Mouse (Mus musculus) cerebellum, postnatal 10 days (tissue): ENCODE data around the gene Pcsk2.

Source experiments
- DNase-seq, 2 experiments: peaks; one replicate each; pipeline ENCODE4 v3.0.0; 2021; ENCODE audit warnings: mixed read lengths in 2 of 2

Pcsk2 gene

DNA sequence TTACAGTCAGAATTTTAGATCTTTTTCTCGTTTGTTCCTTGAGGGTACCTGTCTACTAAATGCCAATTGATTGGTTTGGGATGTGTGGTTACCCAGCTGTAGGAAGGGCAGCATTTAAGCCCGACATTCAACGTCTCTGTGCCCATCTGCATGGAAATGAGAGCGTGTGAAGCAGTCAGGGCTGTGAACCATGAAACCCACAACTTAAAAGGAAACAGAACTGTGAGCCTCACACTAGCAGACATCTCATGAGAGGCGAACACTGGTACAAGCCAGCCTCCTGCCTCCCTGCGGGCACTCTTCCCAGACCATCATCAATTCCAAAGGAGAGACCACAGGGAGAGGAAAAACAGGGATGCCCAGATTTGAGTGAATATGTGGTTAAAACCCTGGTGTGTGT lies 294.9 kb downstream of the Pcsk2 start:
- DNase-seq = peak; percentile 48 to 51

DNA sequence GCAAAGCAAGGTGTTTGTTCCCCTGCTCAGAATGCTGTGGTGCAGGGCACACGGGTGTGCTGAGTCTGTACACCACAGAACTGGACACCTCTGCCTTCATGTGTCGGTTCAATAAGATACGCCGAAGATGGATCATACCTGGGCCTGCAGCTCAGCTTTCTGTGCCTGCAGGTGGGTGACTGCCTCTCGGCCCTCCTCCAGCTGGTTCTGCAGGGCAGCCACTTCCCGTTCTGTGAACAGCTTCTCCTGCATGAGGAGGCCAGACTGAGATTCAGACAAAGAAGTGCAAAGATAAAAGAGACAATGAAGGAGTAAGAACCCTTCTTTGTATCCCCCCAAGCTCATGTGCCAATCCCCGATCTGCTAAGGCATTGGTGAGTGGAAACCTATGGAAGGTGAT lies 295.6 kb downstream of the Pcsk2 start:
- no peak for DNase-seq

- DNase-seq = no peak
Measured at GRCm38 (mm10) chr2:143844779-143845178, 298.8 kb downstream of the Pcsk2 start.

DNA sequence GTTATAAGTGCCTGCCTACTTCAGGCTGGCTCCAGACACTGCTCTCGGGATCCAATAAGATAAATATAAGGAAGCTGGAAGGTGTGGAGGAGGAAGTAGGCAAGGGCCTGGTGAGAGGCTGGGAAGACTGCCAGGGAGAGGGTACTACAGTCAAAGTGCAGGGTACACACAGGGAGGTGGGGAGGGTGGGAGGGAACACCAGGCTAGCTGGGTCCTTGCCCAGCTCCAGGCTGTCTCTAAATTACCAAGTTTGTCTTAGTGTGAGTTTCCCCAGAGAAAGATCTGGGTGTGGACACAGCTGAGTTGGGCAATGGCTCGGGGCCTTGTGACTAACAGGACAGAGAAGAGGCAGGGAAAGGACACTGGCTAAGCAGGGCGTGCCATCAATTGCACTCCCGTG lies 300.8 kb downstream of the Pcsk2 start:
- peak in 1 of 2 experiments; percentile 41 for DNase-seq

DNA sequence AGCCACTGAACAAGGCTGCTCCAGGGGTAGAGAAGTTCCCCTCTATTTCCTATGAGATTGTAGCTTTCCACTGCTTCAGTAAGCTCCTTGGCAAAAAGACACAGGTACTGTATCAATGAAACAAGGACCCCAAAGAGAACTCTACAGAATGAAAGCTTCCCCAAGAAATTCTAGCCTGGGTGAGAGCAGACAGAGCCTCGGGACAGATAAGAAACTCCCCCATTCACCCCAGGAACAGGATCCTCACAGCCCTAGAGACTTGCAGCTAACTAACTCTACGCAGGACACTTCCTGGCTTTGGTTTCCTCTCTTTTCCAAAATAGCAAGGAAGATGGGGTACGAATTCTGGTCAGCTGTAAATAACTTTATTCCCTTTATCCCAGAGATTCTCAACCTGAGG lies 301.3 kb downstream of the Pcsk2 start:
- no peak for DNase-seq

DNA sequence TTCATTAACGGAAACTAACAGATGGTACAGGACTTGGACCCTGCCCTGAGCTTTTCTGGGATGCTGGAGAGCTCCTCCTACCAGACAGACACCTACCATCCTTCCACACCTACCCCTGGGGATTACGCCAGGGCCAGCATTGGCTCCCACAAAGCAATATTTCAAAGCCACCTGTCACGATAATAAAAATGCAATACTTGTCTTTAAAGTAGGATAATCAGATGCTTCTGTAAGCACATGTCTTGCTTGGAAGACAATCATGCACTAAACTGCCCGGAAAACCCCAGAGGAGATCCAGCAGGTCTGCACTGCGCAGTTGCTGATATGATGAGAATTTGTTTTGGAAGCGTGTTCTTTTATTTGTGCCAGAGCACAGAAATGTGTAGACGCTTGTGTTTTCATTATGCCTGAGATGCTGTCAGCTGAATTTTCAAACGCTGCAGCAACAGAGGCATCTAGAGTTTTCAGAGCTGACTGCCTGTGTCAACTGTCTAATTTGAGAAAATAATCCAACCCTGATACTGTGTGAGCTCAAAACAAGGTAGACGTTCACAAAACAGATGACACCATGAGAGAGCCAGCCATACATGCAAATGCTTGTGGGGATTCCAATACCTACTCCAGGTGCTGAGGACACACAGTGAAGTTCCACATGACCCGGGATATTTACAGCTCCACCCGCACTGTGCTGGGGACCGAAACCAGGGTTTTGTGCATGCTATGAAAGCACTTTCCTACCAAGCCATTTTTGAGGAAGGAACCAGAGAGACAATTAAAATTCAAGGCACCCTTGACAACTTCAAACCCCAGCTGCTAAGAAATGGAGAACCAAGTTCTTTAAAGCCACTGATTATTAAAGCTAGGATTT lies 305.6 kb downstream of the Pcsk2 start:
- DNase-seq = peak; percentile 61 to 77

DNA sequence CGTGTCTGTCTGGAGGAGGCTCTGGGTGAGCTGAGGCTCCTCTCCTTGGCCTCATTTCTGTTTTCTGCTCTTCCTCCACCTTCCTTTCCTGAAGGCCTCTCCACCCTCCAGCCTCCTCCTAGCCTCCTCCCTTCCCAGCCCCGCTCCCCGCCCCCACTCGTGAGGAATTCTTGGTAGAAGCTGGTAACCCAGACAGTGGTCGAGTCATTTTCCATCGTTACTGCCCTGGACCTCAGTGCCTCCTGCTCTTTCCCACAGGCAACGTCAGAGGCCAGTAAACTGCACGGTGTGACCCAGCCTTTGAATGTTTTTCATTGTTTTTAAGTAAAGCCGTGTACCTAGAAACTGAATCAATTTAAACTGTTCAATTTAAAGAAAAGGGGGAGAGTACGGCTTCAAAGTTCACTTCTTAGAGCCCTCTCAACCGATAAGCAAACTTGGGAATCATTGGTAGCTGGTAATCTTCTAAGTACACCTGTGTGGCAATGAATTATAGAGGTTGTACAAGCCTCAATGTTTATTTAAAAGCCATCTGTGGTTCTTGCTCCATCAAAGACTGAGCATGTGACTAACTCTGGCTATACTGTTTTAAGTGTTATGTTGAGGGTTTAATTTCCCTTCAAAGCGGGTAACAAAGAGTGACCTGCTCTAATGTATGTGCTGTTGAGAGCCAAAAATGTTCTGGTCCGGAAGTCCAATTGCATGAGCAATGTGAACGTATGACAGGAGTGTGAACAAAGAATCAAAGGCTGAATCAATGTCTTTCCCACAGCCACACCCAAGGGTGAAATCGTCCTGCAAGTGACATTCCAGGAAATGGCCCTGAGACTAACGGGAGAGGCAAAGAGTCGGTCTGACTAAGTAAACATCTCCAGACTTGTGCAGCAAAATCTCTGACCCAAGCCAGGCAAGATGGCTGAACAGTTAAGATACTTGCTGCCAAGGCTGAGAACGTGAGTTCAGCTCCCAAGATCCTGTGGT lies 306.6 kb downstream of the Pcsk2 start:
- no peak for DNase-seq

GRCm38 (mm10) chr2:143853447-143853846 lies 307.5 kb downstream of the Pcsk2 start:
- DNase-seq = no peak

GRCm38 (mm10) chr2:143859166-143859565 lies 313.2 kb downstream of the Pcsk2 start:
- DNase-seq = no peak

DNA sequence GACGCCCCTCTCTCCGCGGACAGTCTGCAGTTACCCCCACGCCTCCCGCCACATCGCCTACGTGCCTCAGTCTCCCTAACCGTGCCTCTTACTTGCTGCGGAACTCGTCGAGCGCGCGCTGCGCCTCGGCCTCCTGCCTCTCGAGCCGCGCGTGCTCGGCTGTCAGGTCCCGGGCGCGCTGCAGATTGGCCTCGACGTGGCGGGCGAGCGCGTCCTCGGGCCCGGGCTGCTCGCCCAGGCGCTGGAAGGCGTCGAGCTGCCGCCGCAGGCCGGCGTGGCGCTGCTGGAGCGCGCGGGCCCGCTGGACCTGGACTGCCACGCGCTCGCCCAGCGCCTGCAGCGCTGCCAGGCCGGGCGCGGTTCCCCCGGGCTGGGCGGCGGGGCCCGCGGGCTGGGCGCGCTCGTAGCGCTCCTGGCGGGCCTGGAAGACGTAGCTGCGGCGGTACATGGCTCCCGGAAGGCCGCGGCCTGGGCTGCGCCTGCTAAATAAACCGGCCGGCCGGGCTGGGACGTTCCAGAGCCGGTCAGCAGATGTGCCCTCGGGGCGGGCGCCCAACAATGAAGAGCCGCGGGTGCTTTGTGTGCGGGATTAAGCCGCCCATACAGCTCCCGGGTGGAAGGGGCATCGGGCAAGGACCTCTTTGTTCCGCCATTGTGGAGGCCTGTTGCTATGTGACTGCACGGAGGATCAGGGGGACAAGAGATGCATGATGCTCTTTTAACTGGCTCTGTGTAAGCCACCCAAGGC lies 316.7 kb downstream of the Pcsk2 start, which contains the start of gene Bfsp1:
TSS of gene Bfsp1 (minus strand) at position 690 of the 748 bp plus-strand sequence.
- DNase-seq = peak; percentile 57 to 69

- DNase-seq = no peak
Measured at GRCm38 (mm10) chr2:143864600-143864999, 318.6 kb downstream of the Pcsk2 start.
